Comparison of ENCODE assay signal across 8 mouse cellular contexts in genomic region chr4:152799392-152799791, GRCm38 (mm10).
A peak's percentile ranks its signal among the peaks of the same experiment; 100 is the strongest.
DNase-seq lines count a peak whose midpoint lies in the region; ATAC-seq and TF ChIP-seq lines count a peak whose summit lies in the region.

No protein-coding gene starts in this region.

- H3K4me3 ChIP-seq in ES-Bruce4 (ENCODE audit: low read depth, low read length) = no peak overlapping the region
- no peak overlapping the region for H3K4me3 ChIP-seq in embryonic facial prominence, embryonic 14.5 days (ENCODE audit: low read depth, low read length)

- peak; percentile 92 for ATAC-seq in embryonic facial prominence, embryonic 14.5 days (ENCODE audit: low read depth)
- ATAC-seq in megakaryocyte-erythroid progenitor cell, adult 5-6 weeks (replicated peaks; ENCODE audit: low FRiP score, low TSS enrichment, poor library complexity, severe bottlenecking) = 0 out of 2 replicates have a peak, but pooled peaks have one; percentile 34

- TF ChIP-seq CTCF in ES-Bruce4 (IDR thresholded peaks at IDR 0.05; ENCODE audit: low read depth, low read length) = no peak

- DNase-seq in Muller cell, postnatal 12 days (ENCODE audit: inconsistent ontology term) = peak; percentile 85
- DNase-seq in embryonic facial prominence, embryonic 14.5 days (ENCODE audit: low spot score) = peak; percentile 96
- peak; percentile 90 for DNase-seq in kidney, postnatal 10 days
- DNase-seq in left cerebral cortex, adult 9 months (ENCODE audit: low spot score in 2 of 2) = no peak
- no peak for DNase-seq in MN1 (ENCODE audit: low spot score)
- DNase-seq in frontal cortex, postnatal 25 days (ENCODE audit: low spot score in 2 of 2) = no peak

- H3K27me3 ChIP-seq in ES-Bruce4 (ENCODE audit: control insufficient read depth, insufficient read depth, low read length, poor library complexity, severe bottlenecking) = no peaks in the 10 kb centered on the region
- H3K27me3 ChIP-seq in embryonic facial prominence, embryonic 14.5 days (replicated peaks; ENCODE audit: control insufficient read depth, insufficient read depth, low read length) = no peaks in the 10 kb centered on the region

- H3K9ac ChIP-seq in ES-Bruce4 (ENCODE audit: low read depth, poor library complexity, severe bottlenecking) = no peak overlapping the region
- H3K9ac ChIP-seq in embryonic facial prominence, embryonic 14.5 days (ENCODE audit: low read depth, low read length) = no peak overlapping the region

- H3K4me2 ChIP-seq in embryonic facial prominence, embryonic 14.5 days (ENCODE audit: low read depth, low read length) = no peak overlapping the region

- H3K27ac ChIP-seq in ES-Bruce4 (ENCODE audit: insufficient read depth, low read length) = no peak overlapping the region
- no peak overlapping the region for H3K27ac ChIP-seq in embryonic facial prominence, embryonic 14.5 days (replicated peaks; ENCODE audit: low read depth, low read length)

- peak; percentile 81; the same call in 1 of the 2 replicates for TF ChIP-seq EP300 in ES-Bruce4 (IDR thresholded peaks at IDR 0.05; ENCODE audit: insufficient read depth, low read depth, low read length)

- no peak for TF ChIP-seq POLR2A in ES-Bruce4 (IDR thresholded peaks at IDR 0.05; ENCODE audit: insufficient read depth, low read length)

- H3K4me1 ChIP-seq in ES-Bruce4 (ENCODE audit: control insufficient read depth, insufficient read depth, low read length) = no peaks in the 10 kb centered on the region
- H3K4me1 ChIP-seq in embryonic facial prominence, embryonic 14.5 days (ENCODE audit: control insufficient read depth, insufficient read depth, low read length) = no peaks in the 10 kb centered on the region

- H3K36me3 ChIP-seq in ES-Bruce4 (ENCODE audit: control insufficient read depth, insufficient read depth, low read length, poor library complexity, severe bottlenecking) = no peaks in the 10 kb centered on the region
- H3K36me3 ChIP-seq in embryonic facial prominence, embryonic 14.5 days (ENCODE audit: control insufficient read depth, insufficient read depth, low read length) = no peaks in the 10 kb centered on the region

- H3K9me3 ChIP-seq in ES-Bruce4 (replicated peaks; ENCODE audit: control insufficient read depth, insufficient read depth, low read length, poor library complexity, severe bottlenecking) = no peaks in the 10 kb centered on the region
- H3K9me3 ChIP-seq in embryonic facial prominence, embryonic 14.5 days (ENCODE audit: control insufficient read depth, low read length) = no peaks in the 10 kb centered on the region

- WGBS in embryonic facial prominence, embryonic 14.5 days = 14% methylated on average over 10 of the region's 10 CpGs

Comparison
In these comparisons a context has a peak if more than half of its experiments do, and no peak if none do; other contexts are left out.
1. DNase-seq: peak in Muller cell, postnatal 12 days (single experiment), embryonic facial prominence, embryonic 14.5 days (single experiment) and kidney, postnatal 10 days (single experiment); none in left cerebral cortex, adult 9 months (0 of 2), MN1 (single experiment) and frontal cortex, postnatal 25 days (0 of 2).